Mouse (Mus musculus) monocyte, adult 5-6 weeks (primary cell): Measurements from ENCODE around the gene Tmem204. TPM values are rescaled to one million over a fixed set of nuclear protein-coding genes. Genes with fewer than 3 reads are reported as not detected.
A peak's percentile ranks its signal among the peaks of the same experiment; 100 is the strongest.

ENCODE experiments used
- ATAC-seq: fragments of 153-309, 156-312 bp; replicated peaks from 2 replicates; pipeline ENCODE4 v1.8.0; 2017; ENCODE audit warnings: mild to moderate bottlenecking; ENCODE audit not compliant: low TSS enrichment, insufficient number of reproducible peaks, severe bottlenecking, poor library complexity, low FRiP score
- total RNA-seq: library from RNA; stranded (forward); fragments of 200-1000, 200-491, 200-594 nt; gene quantifications from 3 replicates; pipeline ENCODE4 v1.2.3, GENCODE M21; 2017

Gene Tmem204
- total RNA-seq, 1 experiment from 2014 or later, result not detected

GRCm38 (mm10) chr17:25045281-25045680, 38.1 kb downstream of the Tmem204 start:
- no peak for ATAC-seq

DNA sequence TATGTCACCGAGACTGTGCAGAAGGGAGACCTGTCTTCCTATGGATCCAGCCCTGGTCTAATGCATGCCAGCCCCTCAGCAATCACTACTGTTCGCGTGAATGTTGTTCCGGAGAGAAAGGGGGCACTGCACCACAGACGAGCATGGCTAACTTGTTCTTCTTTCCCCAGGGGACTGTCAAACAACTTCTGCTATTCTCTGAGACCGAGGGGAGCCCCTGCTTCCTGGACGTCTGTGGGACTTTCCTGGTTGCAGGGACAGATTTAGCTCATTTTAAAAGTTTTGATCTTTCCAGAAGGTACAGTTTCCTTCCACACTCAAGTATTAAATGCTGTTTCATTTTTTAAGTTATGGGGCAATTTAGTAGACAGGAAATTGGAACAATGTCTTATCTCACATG, 38.5 kb downstream of the Tmem204 start:
- ATAC-seq, result peak; percentile 32; the same call in 1 of the 2 replicates

DNA sequence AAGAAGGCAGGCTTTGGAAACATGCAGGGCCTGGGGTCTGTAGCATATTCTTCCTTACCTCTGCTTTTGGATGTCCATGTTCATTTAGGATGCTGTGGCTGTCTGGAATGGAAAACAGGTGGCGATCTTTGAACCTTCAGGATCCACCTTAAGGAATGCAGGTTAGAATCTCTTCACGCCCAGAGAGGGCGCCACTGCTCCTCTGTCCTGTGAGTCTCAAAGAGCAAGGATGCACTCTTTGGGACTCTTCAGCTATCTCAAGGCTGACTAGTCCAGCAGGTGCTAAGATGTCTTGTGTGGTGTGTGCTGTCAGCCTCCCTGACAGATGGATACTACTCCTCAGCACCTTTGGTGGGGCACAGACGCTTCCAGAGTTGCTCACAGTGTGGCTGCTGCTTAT, 47.2 kb downstream of the Tmem204 start:
- ATAC-seq, result no peak

DNA sequence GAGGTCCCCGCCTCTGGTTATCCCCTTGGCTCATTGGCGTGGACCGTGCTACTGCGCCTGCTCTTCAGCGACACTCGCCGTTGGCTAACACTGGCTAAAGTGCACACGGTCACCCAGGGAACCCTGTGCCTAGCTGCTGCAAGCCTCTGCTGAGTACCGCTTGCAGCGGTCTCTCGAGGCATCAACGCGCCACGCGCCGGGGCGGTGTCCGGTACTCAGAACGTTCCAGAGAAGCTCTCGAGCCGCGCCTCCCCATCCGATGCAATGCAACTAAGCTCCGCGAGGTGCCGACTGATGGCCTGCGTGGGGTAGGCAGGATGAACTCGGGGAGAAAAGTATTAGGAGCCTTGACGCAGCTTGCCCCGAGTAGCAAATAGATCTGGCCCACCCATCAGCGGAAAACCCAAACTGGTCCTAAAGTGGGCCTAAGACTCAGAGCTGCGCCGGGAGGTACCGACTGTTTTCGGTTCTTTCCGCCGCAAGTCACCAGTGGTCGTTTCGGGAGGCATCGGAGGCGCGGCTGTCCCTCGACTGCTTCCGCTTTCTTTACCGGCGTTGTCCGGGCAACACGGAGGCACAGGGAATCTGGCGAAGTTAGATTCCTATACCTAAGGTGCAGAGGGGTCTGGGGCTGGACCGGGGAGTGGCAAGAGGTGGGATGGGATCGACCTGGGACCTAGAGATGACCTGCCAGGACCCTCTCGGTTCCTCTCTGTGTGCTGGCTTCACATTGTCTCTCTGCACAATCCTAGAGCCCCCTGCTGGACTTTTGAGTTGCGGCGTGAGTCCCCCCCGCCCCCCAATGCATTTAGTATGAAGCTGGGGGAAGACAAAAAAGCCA, 66.9 kb downstream of the Tmem204 start:
- ATAC-seq, result peak; percentile 70

DNA sequence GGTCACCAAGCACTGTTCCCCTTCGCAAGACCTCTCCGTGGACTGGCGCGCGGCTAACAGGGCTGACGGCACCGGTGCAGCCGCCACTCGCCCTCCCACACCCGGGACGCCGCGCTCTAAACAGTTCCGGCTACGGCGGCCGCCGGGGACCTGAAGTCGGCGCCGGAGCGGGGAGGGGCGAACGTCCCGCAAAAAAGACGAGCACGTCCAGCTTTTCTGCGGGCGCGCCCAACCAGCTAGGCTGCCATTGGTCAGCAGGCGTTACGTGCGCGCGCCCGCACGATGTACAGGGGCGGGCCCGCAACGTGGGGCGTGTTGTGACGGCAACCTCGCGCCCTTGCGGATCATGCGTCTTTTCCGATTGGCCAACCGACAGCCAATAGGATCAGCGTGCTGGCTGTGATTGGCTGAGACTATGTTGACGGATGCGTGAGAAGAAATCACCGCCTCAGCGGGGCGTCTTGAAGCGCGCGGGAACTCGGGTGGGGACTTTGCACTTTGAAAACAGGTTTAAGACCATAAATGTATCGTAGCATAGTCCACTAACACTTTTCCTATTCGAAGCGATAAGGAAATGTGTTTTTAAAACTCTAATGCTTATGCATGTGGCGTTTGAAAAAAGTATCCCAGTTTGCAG, 67.6 kb downstream of the Tmem204 start, which contains the start of the genes Cramp1l and Ift140:
Gene Cramp1l (minus strand): TSS at position 134 of the 637 bp plus-strand sequence.
Gene Ift140 (plus strand): TSS at position 431 of the 637 bp plus-strand sequence.
- ATAC-seq, result peak; percentile 93

- ATAC-seq, result no peak
These were observed 68.4 kb downstream of the Tmem204 start for GRCm38 (mm10) chr17:25014841-25015570.

DNA sequence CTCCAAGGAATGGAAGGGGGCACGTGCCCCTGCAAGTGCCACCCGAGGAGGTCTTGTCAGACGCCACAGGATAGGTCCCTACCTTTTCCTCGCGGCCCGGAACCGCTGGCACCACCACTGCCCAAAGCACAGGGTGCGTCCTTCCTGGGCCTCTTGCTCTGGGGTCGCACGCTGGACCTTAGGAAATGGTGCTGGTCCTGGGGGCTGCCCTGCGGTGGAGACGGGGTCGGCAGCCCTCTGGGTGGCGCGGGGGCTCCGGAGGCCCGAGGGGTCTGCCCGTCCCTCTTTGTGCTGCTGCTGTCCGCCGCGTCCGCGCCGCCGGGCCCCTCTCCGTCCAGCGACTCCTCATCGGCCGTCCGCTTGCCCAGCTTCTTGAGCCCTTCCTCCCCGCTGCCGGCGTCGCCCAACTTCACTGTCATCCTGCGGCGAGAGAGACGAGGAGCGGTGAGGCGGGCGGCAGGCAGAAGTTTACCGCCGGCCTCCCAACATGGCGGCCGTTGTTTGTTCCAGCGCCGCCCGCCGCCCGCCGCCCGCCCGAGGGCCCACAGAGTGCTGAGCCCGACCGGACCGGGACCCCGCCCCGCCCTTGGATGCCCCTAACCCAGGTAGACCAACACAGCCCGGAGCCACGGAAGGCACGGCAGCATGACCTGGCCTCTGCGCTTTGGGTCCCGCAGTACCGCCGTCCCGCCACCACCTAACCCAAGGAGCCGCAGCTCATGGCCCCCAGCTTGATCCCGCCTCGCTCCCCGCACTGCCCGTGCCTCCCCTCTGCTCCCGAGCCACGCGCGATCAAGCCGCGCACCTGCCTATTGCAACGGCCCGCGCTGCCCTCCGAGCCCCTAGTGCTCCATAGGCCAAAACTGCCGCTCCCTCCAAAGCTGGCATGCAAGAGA, 69.5 kb downstream of the Tmem204 start:
- ATAC-seq, result no peak

Other genes with a start within 250 kb of the Tmem204 start
- 23.2 to 48.3 TPM (median 34.5 TPM) in 3 replicates for gene Hagh, start 243.4 kb downstream of the Tmem204 start, total RNA-seq
- gene Fahd1, start 233.2 kb downstream of the Tmem204 start, total RNA-seq, result 3.2 to 6.6 TPM (median 4.8 TPM) in 3 replicates
- 0.29 TPM in 1 of 3 replicates, not detected in the others for gene Igfals, start 217.6 kb downstream of the Tmem204 start, total RNA-seq
- gene Nubp2, start 197.2 kb downstream of the Tmem204 start, total RNA-seq, result 34.3 to 41.0 TPM (median 40.1 TPM) in 3 replicates
- gene Spsb3, start 196.9 kb downstream of the Tmem204 start, total RNA-seq, result 16.6 to 25.9 TPM (median 20.5 TPM) in 3 replicates
- gene Eme2, start 188.5 kb downstream of the Tmem204 start, total RNA-seq, result 12.0 to 20.2 TPM (median 12.9 TPM) in 3 replicates
- gene Mrps34, start 188.5 kb downstream of the Tmem204 start, total RNA-seq, result 13.4 to 24.4 TPM (median 19.0 TPM) in 3 replicates
- 28.0 to 48.6 TPM (median 30.1 TPM) in 3 replicates for gene Nme3, start 187.1 kb downstream of the Tmem204 start, total RNA-seq
- gene Mapk8ip3, start 146.6 kb downstream of the Tmem204 start, total RNA-seq, result 46.0 to 84.3 TPM (median 50.2 TPM) in 3 replicates
- 13.4 to 14.4 TPM (median 14.2 TPM) in 3 replicates for gene Jpt2, start 122.9 kb downstream of the Tmem204 start, total RNA-seq
- 10.3 to 23.9 TPM (median 11.2 TPM) in 3 replicates for gene Cramp1l, start 67.8 kb downstream of the Tmem204 start, total RNA-seq
- 11.7 to 13.0 TPM (median 12.6 TPM) in 3 replicates for gene Ift140, start 67.5 kb downstream of the Tmem204 start, total RNA-seq
- 13.3 to 21.2 TPM (median 17.5 TPM) in 3 replicates for gene Telo2, start 32.4 kb upstream of the Tmem204 start, total RNA-seq
- gene Ptx4, start 37.2 kb upstream of the Tmem204 start, total RNA-seq, result not detected in 3 replicates
- gene Clcn7, start 49.8 kb upstream of the Tmem204 start, total RNA-seq, result 16.3 to 21.8 TPM (median 20.8 TPM) in 3 replicates
- not detected in 3 replicates for gene Ccdc154, start 78.9 kb upstream of the Tmem204 start, total RNA-seq
- not detected in 3 replicates for gene Gm38655, start 91.9 kb upstream of the Tmem204 start, total RNA-seq
- 7.0 to 11.0 TPM (median 9.3 TPM) in 3 replicates for gene BC003965, start 101.0 kb upstream of the Tmem204 start, total RNA-seq
- gene Unkl, start 104.8 kb upstream of the Tmem204 start, total RNA-seq, result 14.3 to 29.9 TPM (median 22.5 TPM) in 3 replicates
- 27.2 to 58.6 TPM (median 49.2 TPM) in 3 replicates for gene Gnptg, start 156.5 kb upstream of the Tmem204 start, total RNA-seq
- 24.6 to 33.5 TPM (median 27.9 TPM) in 3 replicates for gene Tsr3, start 156.6 kb upstream of the Tmem204 start, total RNA-seq
- gene Baiap3, start 172.8 kb upstream of the Tmem204 start, total RNA-seq, result 31.6 to 146 TPM (median 34.3 TPM) in 3 replicates
- 278 to 334 TPM (median 296 TPM) in 3 replicates for gene Ube2i, start 191.0 kb upstream of the Tmem204 start, total RNA-seq
- gene Prss34, start 214.8 kb upstream of the Tmem204 start, total RNA-seq, result 2.8 TPM in 1 of 3 replicates, not detected in the others
- not detected in 3 replicates for gene Prss28, start 225.1 kb upstream of the Tmem204 start, total RNA-seq
- not detected in 3 replicates for gene Prss29, start 235.1 kb upstream of the Tmem204 start, total RNA-seq